Mouse (Mus musculus): Measurements from ENCODE around the gene Fam221a.

Gene Fam221a

GRCm38 (mm10) chr6:49367159-49368054 lies at the start of gene Fam221a:
Fam221a (plus strand) TSS chr6:49367739.
- peak; percentile 97 to 98 for DNase-seq

- DNase-seq = peak; percentile 98 to 99
Measured at GRCm38 (mm10) chr6:49318966-49319594, 48.5 kb upstream of the Fam221a start, which contains the start of gene Ccdc126. Ccdc126 (plus strand) TSS chr6:49319274.

GRCm38 (mm10) chr6:49319595-49320315 lies 47.8 kb upstream of the Fam221a start:
- DNase-seq = no peak

- DNase-seq = no peak
Measured at GRCm38 (mm10) chr6:49321341-49321740, 46.2 kb upstream of the Fam221a start.

GRCm38 (mm10) chr6:49322056-49322455 lies 45.5 kb upstream of the Fam221a start:
- no peak for DNase-seq

GRCm38 (mm10) chr6:49322986-49323385 lies 44.6 kb upstream of the Fam221a start:
- DNase-seq = peak in 1 of 2 experiments; percentile 22

GRCm38 (mm10) chr6:49324528-49324927 lies 43.0 kb upstream of the Fam221a start:
- no peak for DNase-seq

- no peak for DNase-seq
Measured at GRCm38 (mm10) chr6:49325294-49325693, 42.2 kb upstream of the Fam221a start.

GRCm38 (mm10) chr6:49326846-49327245 lies 40.7 kb upstream of the Fam221a start:
- no peak for DNase-seq

- DNase-seq = no peak
Measured at GRCm38 (mm10) chr6:49331369-49332059, 36.0 kb upstream of the Fam221a start.

GRCm38 (mm10) chr6:49332060-49332370 lies 35.5 kb upstream of the Fam221a start:
- peak in 1 of 2 experiments; percentile 21 for DNase-seq

- DNase-seq = no peak
Measured at GRCm38 (mm10) chr6:49338566-49338965, 29.0 kb upstream of the Fam221a start.

GRCm38 (mm10) chr6:49339145-49339544 lies 28.4 kb upstream of the Fam221a start:
- DNase-seq = no peak

GRCm38 (mm10) chr6:49343737-49344469 lies 23.6 kb upstream of the Fam221a start:
- no peak for DNase-seq

GRCm38 (mm10) chr6:49349826-49350225 lies 17.7 kb upstream of the Fam221a start:
- DNase-seq = peak; percentile 90 to 93

- DNase-seq = no peak
Measured at GRCm38 (mm10) chr6:49354613-49355012, 12.9 kb upstream of the Fam221a start.

- no peak for DNase-seq
Measured at GRCm38 (mm10) chr6:49355171-49355570, 12.4 kb upstream of the Fam221a start.

- DNase-seq = no peak
Measured at GRCm38 (mm10) chr6:49360420-49360819, 7.1 kb upstream of the Fam221a start.

- no peak for DNase-seq
Measured at GRCm38 (mm10) chr6:49368212-49368611, 673 bp downstream of the Fam221a start.

- DNase-seq = no peak
Measured at GRCm38 (mm10) chr6:49372705-49373104, 5.2 kb downstream of the Fam221a start.

- peak in 1 of 2 experiments; percentile 38 for DNase-seq
Measured at GRCm38 (mm10) chr6:49373943-49374342, 6.4 kb downstream of the Fam221a start.

GRCm38 (mm10) chr6:49378328-49378727 lies 10.8 kb downstream of the Fam221a start:
- DNase-seq = peak; percentile 41 to 62

Measured in lung, adult 18-20 months (tissue).